Comparison of ENCODE assay signal across 8 mouse cellular contexts in the genomic region with DNA sequence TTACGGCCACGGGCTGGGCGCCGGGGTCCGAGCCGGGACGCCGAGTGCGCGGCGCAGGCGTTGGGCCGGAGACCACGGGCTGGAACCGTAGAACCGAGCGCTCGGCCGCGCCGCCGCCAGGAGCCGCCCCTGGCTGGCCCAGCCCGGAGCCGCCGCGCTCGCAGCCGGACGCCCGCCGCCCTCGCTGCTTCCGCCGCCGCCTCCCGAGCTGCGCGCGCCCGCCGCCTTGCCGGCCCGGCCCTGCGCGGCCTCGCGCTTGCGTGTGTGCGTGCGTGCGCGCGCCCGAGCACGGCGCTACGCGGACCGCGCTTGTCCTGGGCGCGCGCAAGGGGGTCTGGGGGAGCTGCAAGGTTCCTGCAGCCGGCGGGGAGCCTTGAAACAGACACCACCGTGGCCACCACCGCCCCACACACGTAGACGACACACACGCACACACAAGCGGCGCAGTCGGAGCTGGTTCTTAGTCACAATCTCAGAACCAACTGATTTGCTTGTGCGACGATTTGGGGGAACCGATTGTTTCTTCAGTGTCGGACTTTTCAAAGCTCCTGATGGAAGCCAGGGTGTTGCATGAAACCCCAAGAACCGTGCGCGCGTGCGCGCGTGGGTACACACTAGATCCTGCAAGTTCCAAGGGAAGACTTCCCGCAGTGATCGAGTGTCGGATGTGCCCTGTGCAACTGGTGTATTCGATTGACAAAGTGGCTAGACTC. TPM values are rescaled to one million over a fixed set of nuclear protein-coding genes. Genes with fewer than 3 reads are reported as not detected.
DNase-seq lines count a peak whose midpoint lies in the region; ATAC-seq lines count a peak whose summit lies in the region.

Gene Smurf1, minus strand, starts transcription at position 209 of the 713 bp plus-strand sequence.

- intact Hi-C loops in left cerebral cortex, postnatal 4 days (cut with DNase I): loop anchor here (10.0 kb wide), 1 partner anchor 51 kb away; no protein-coding TSS in a partner anchor

- peak within 1 kb of the TSS; percentile 90 for H3K9ac ChIP-seq in intestine, embryonic 16.5 days (ENCODE audit: low read depth, low read length)
- H3K9ac ChIP-seq in midbrain, embryonic 11.5 days (ENCODE audit: low read length): peak within 1 kb of the TSS; percentile 87

- peak within 1 kb of the TSS; percentile 94 for H3K27ac ChIP-seq in intestine, embryonic 16.5 days (ENCODE audit: low read length)
- peak within 1 kb of the TSS; percentile 85 for H3K27ac ChIP-seq in midbrain, embryonic 11.5 days (ENCODE audit: low read depth, low read length)

- peak within 1 kb of the TSS; percentile 83 for H3K4me3 ChIP-seq in intestine, embryonic 16.5 days (ENCODE audit: low read length)
- peak within 1 kb of the TSS; percentile 90 for H3K4me3 ChIP-seq in midbrain, embryonic 11.5 days (ENCODE audit: low read depth, low read length)

- peak; percentile 77 to 84 for DNase-seq in adrenal gland, adult 18-20 months (ENCODE audit: low spot score in 2 of 2)
- DNase-seq in embryo, embryonic 10.5 days (ENCODE audit: low spot score): peak; percentile 94
- DNase-seq in gonadal fat pad, adult 2 months (ENCODE audit: low read depth): no peak
- DNase-seq in left cerebral cortex, postnatal 4 days: peak; percentile 93
- DNase-seq in midbrain, embryonic 11.5 days (ENCODE audit: low spot score, missing footprints): peak; percentile 99
- DNase-seq in right cerebral cortex, postnatal 4 days: peak; percentile 89
- peak; percentile 86 for DNase-seq in yolk sac, embryonic 10.5 days (ENCODE audit: low spot score)

- no peaks in the 10 kb centered on the region for H3K36me3 ChIP-seq in intestine, embryonic 16.5 days (ENCODE audit: control insufficient read depth, insufficient read depth, low read length)
- no peaks in the 10 kb centered on the region for H3K36me3 ChIP-seq in midbrain, embryonic 11.5 days (ENCODE audit: control insufficient read depth, insufficient read depth, low read length)

- H3K9me3 ChIP-seq in intestine, embryonic 16.5 days (ENCODE audit: control insufficient read depth, low read length): no peaks in the 10 kb centered on the region
- no peaks in the 10 kb centered on the region for H3K9me3 ChIP-seq in midbrain, embryonic 11.5 days (ENCODE audit: control insufficient read depth, low read length)

- ATAC-seq in intestine, embryonic 16.5 days: peak; percentile 78
- ATAC-seq in midbrain, embryonic 11.5 days (ENCODE audit: low FRiP score): peak; percentile 72

- under 1% methylated on average over 68 of the region's 89 CpGs for WGBS in intestine, embryonic 16.5 days
- under 1% methylated on average over 55 of the region's 89 CpGs for WGBS in midbrain, embryonic 11.5 days

- H3K27me3 ChIP-seq in intestine, embryonic 16.5 days (replicated peaks; ENCODE audit: control insufficient read depth, insufficient read depth, low read length): no peaks in the 10 kb centered on the region
- 0 out of 2 replicates have a peak, but pooled peaks cover 2% of the 10 kb centered on the region for H3K27me3 ChIP-seq in midbrain, embryonic 11.5 days (ENCODE audit: control insufficient read depth, insufficient read depth, low read length)

- peak within 1 kb of the TSS; percentile 66 for H3K4me2 ChIP-seq in intestine, embryonic 16.5 days (ENCODE audit: low read depth, low read length)
- peak within 1 kb of the TSS; percentile 66 for H3K4me2 ChIP-seq in midbrain, embryonic 11.5 days

- peaks cover 15% of the 10 kb centered on the region for H3K4me1 ChIP-seq in intestine, embryonic 16.5 days (ENCODE audit: control insufficient read depth, insufficient read depth, low read length)
- peaks cover 5% of the 10 kb centered on the region for H3K4me1 ChIP-seq in midbrain, embryonic 11.5 days (ENCODE audit: control insufficient read depth, insufficient read depth, low read length)

RNA-seq across cellular contexts. Expression of gene Smurf1, which starts in this region (rescaled TPM):
- 10 to 100 TPM; 18.3 to 18.4 TPM for total RNA-seq in adrenal gland, adult 18-20 months (2021)
- polyA plus RNA-seq in gonadal fat pad, adult 2 months (2012; rRNA removed): 29.6 and 29.8 TPM in 2 replicates
- polyA plus RNA-seq in intestine, embryonic 16.5 days (2015; fragmentation: Nextera tagmentation; extraction: Ambion mirVana): 3.5 and 5.0 TPM in 2 replicates
- total RNA-seq in left cerebral cortex, postnatal 4 days (2021): 10 to 100 TPM; 59.3 to 60.2 TPM
- 13.2 and 17.8 TPM in 2 replicates for polyA plus RNA-seq in midbrain, embryonic 11.5 days (2014; fragmentation: Nextera tagmentation; extraction: Ambion mirVana)
